Mouse (Mus musculus) heart, embryonic 14.5 days (tissue): ENCODE data around the gene Trappc12. TPM values are rescaled to one million over a fixed set of nuclear protein-coding genes. Genes with fewer than 3 reads are reported as not detected.
A peak's percentile ranks its signal among the peaks of the same experiment; 100 is the strongest.

ENCODE experiments used
- ATAC-seq: fragments of 200-750 bp; cut with Nextera tagmentation; 2 replicates; pipeline ENCODE4 v1.8.0; 2017; ENCODE audit warnings: low read depth, moderate TSS enrichment; ENCODE audit not compliant: insufficient number of reproducible peaks, insufficient read depth, low FRiP score
- H3K27ac ChIP-seq, 2 experiments: fragments of 200-500 bp in 1 of 2; fragments of 300-500 bp in 1 of 2; sonication (generic) in 1 of 2; replicated peaks in 1 of 2; 2 replicates each; pipeline ENCODE4 v1.5.1; 2012 to 2014; ENCODE audit warnings: low read depth in 2 of 2, low read length in 2 of 2, control low read depth in 1 of 2, mild to moderate bottlenecking in 1 of 2, mixed read lengths in 1 of 2; ENCODE audit not compliant: control insufficient read depth in 1 of 2, insufficient read depth in 1 of 2
- H3K27me3 ChIP-seq: fragments of 300-500 bp; sonication (generic); 2 replicates; pipeline ENCODE4 v1.6.1; 2014; ENCODE audit warnings: mild to moderate bottlenecking, low read length, control low read depth; ENCODE audit not compliant: control insufficient read depth, insufficient read depth
- H3K36me3 ChIP-seq: fragments of 300-500 bp; sonication (generic); 2 replicates; pipeline ENCODE4 v1.6.1; 2014; ENCODE audit warnings: mild to moderate bottlenecking, control low read depth, low read length, mixed read lengths; ENCODE audit not compliant: control insufficient read depth, insufficient read depth
- H3K4me1 ChIP-seq, 2 experiments: fragments of 200-500 bp in 1 of 2; fragments of 300-500 bp in 1 of 2; sonication (generic) in 1 of 2; 2 replicates each; pipeline ENCODE4 v1.6.1; 2012 to 2014; ENCODE audit warnings: low read length in 2 of 2, control low read depth in 1 of 2, mixed read lengths in 1 of 2; ENCODE audit not compliant: control insufficient read depth in 2 of 2, insufficient read depth in 2 of 2
- H3K4me2 ChIP-seq: fragments of 300-500 bp; sonication (generic); 2 replicates; pipeline ENCODE4 v1.6.1; 2014; ENCODE audit warnings: mild to moderate bottlenecking, low read length
- H3K4me3 ChIP-seq, 2 experiments: fragments of 200-500 bp in 1 of 2; fragments of 300-500 bp in 1 of 2; sonication (generic) in 1 of 2; 2 replicates each; pipeline ENCODE4 v1.5.1; 2012 to 2014; ENCODE audit warnings: low read length in 2 of 2, mild to moderate bottlenecking in 2 of 2, control low read depth in 1 of 2, low read depth in 1 of 2, moderate library complexity in 1 of 2; ENCODE audit not compliant: control insufficient read depth in 1 of 2, insufficient read depth in 1 of 2
- H3K9ac ChIP-seq: fragments of 300-500 bp; sonication (generic); 2 replicates; pipeline ENCODE4 v1.6.1; 2014; ENCODE audit warnings: mild to moderate bottlenecking, low read length
- H3K9me3 ChIP-seq: fragments of 300-500 bp; sonication (generic); 2 replicates; pipeline ENCODE4 v1.6.1; 2016; ENCODE audit warnings: low read length, control low read depth; ENCODE audit not compliant: control insufficient read depth
- WGBS: fragments of 180-500 bp; shearing (Covaris S2); extraction: QIAGEN DNeasy Blood & Tissue Kit; methylation state at CpG from one replicate; pipeline ENCODE4 v1.1.7; 2014; 5-methylcytosine and 5-hydroxymethylcytosine counted together
- polyA plus RNA-seq: library from polyadenylated mRNA; unstranded; fragments of >200 nt; fragmentation: Nextera tagmentation; extraction: Ambion mirVana; gene quantifications from 2 replicates; pipeline ENCODE4 v1.2.1, GENCODE M21; 2014

The Trappc12 gene
- polyA plus RNA-seq, 1 experiment from 2014 or later: 33.8 TPM

GRCm38 (mm10) chr12:28700101-28700511 is 50.2 kb downstream of the Trappc12 start:
- Histone ChIP-seq H3K27ac (peak overlapping the region; percentile 74 to 78), H3K9ac (no peak overlapping the region), H3K4me2 (no peak overlapping the region), H3K4me1 (peaks cover 13 to 19% of the 10 kb centered on the region in 2 experiments), H3K9me3 (no peaks in the 10 kb centered on the region), H3K4me3 (no peak overlapping the region), H3K27me3 (no peaks in the 10 kb centered on the region), H3K36me3 (peaks cover 29% of the 10 kb centered on the region)
- no peak; the same call in 1 of the 2 replicates for ATAC-seq
- 26% methylated on average over 3 of the region's 3 CpGs for WGBS

- Histone ChIP-seq H3K4me1 (peaks cover 17 to 19% of the 10 kb centered on the region in 2 experiments), H3K9ac (no peak overlapping the region), H3K4me2 (no peak overlapping the region), H3K36me3 (peaks cover 33% of the 10 kb centered on the region), H3K27ac (peak overlapping the region in 1 of 2 experiments; percentile 78), H3K4me3 (no peak overlapping the region), H3K27me3 (no peaks in the 10 kb centered on the region), H3K9me3 (no peaks in the 10 kb centered on the region)
- ATAC-seq: no peak
- WGBS: 10% methylated on average over 6 of the region's 6 CpGs
Measured at GRCm38 (mm10) chr12:28699656-28700055, 50.6 kb downstream of the Trappc12 start.

- Histone ChIP-seq H3K4me3 (no peak overlapping the region), H3K9me3 (no peaks in the 10 kb centered on the region), H3K27ac (no peak overlapping the region), H3K36me3 (peaks cover 34% of the 10 kb centered on the region), H3K27me3 (no peaks in the 10 kb centered on the region), H3K4me2 (no peak overlapping the region), H3K9ac (no peak overlapping the region), H3K4me1 (peaks cover 21 to 23% of the 10 kb centered on the region in 2 experiments)
- 83% methylated on average over 5 of the region's 5 CpGs for WGBS
- ATAC-seq: no peak
Measured at GRCm38 (mm10) chr12:28699086-28699485, 51.2 kb downstream of the Trappc12 start.

GRCm38 (mm10) chr12:28697821-28698595 is 52.3 kb downstream of the Trappc12 start:
- Histone ChIP-seq H3K36me3 (peaks cover 26% of the 10 kb centered on the region), H3K9me3 (no peaks in the 10 kb centered on the region), H3K27ac (no peak overlapping the region), H3K4me3 (no peak overlapping the region), H3K4me1 (peaks cover 21 to 24% of the 10 kb centered on the region in 2 experiments), H3K4me2 (no peak overlapping the region), H3K9ac (no peak overlapping the region), H3K27me3 (no peaks in the 10 kb centered on the region)
- WGBS: 84% methylated on average over 14 of the region's 14 CpGs
- no peak for ATAC-seq

GRCm38 (mm10) chr12:28694776-28695175 is 55.5 kb downstream of the Trappc12 start:
- Histone ChIP-seq H3K36me3 (peaks cover 55% of the 10 kb centered on the region), H3K27me3 (no peaks in the 10 kb centered on the region), H3K27ac (no peak overlapping the region), H3K9me3 (no peaks in the 10 kb centered on the region), H3K9ac (no peak overlapping the region), H3K4me1 (peaks cover 9 to 12% of the 10 kb centered on the region in 2 experiments), H3K4me3 (no peak overlapping the region), H3K4me2 (no peak overlapping the region)
- 73% methylated on average over 7 of the region's 7 CpGs for WGBS
- no peak for ATAC-seq

- no peak for ATAC-seq
- Histone ChIP-seq H3K27ac (no peak overlapping the region), H3K4me1 (peaks cover 9 to 12% of the 10 kb centered on the region in 2 experiments), H3K27me3 (no peaks in the 10 kb centered on the region), H3K4me3 (no peak overlapping the region), H3K4me2 (no peak overlapping the region), H3K36me3 (peaks cover 60% of the 10 kb centered on the region), H3K9ac (no peak overlapping the region), H3K9me3 (no peaks in the 10 kb centered on the region)
- 55% methylated on average over 2 of the region's 2 CpGs for WGBS
Measured at GRCm38 (mm10) chr12:28694231-28694630, 56.0 kb downstream of the Trappc12 start.

GRCm38 (mm10) chr12:28693738-28694137 is 56.5 kb downstream of the Trappc12 start:
- H3K9ac ChIP-seq: no peak overlapping the region
- peaks cover 9 to 12% of the 10 kb centered on the region in 2 experiments for H3K4me1 ChIP-seq
- no peaks in the 10 kb centered on the region for H3K9me3 ChIP-seq
- no peak overlapping the region for H3K27ac ChIP-seq
- H3K4me3 ChIP-seq: no peak overlapping the region
- WGBS: 71% methylated on average over 3 of the region's 3 CpGs
- peaks cover 64% of the 10 kb centered on the region for H3K36me3 ChIP-seq
- ATAC-seq: no peak
- H3K4me2 ChIP-seq: no peak overlapping the region
- H3K27me3 ChIP-seq: no peaks in the 10 kb centered on the region
